Mouse (Mus musculus) heart, embryonic 16.5 days (tissue): ENCODE measurements around the gene Gm21256. TPM values are rescaled to one million over a fixed set of nuclear protein-coding genes. Genes with fewer than 3 reads are reported as not detected.
"Not testable (repeated sequence)": the region's sequence is repeated elsewhere in the genome, so short reads cannot be mapped to it uniquely, and the experiment has no call there.

Experiments
- ATAC-seq: fragments of 200-750 bp; cut with Nextera tagmentation; replicated peaks from 2 replicates; pipeline ENCODE4 v1.8.0; 2017; ENCODE audit warnings: moderate number of reproducible peaks; ENCODE audit not compliant: insufficient read depth, low FRiP score; ENCODE audit errors: extremely low read depth
- H3K27ac ChIP-seq: fragments of 300-500 bp; sonication (generic); 2 replicates; pipeline ENCODE4 v1.5.1; 2014; ENCODE audit warnings: mild to moderate bottlenecking, low read length, control low read depth, moderate library complexity
- H3K27me3 ChIP-seq: fragments of 300-500 bp; sonication (generic); 2 replicates; pipeline ENCODE4 v1.6.1; 2014; ENCODE audit warnings: low read length, mixed read lengths; ENCODE audit not compliant: control insufficient read depth, insufficient read depth
- H3K36me3 ChIP-seq: fragments of 300-500 bp; sonication (generic); 2 replicates; pipeline ENCODE4 v1.6.1; 2014; ENCODE audit not compliant: control insufficient read depth, insufficient read depth
- H3K4me1 ChIP-seq: fragments of 300-500 bp; sonication (generic); 2 replicates; pipeline ENCODE4 v1.6.1; 2014; ENCODE audit warnings: low read length, mixed read lengths; ENCODE audit not compliant: control insufficient read depth, insufficient read depth
- H3K4me2 ChIP-seq: fragments of 300-500 bp; sonication (generic); 2 replicates; pipeline ENCODE4 v1.6.1; 2014; ENCODE audit warnings: low read depth, mild to moderate bottlenecking, control low read depth, low read length
- H3K4me3 ChIP-seq: fragments of 300-500 bp; sonication (generic); 2 replicates; pipeline ENCODE4 v1.5.1; 2014; ENCODE audit warnings: mild to moderate bottlenecking, control low read depth, low read length
- H3K9ac ChIP-seq: fragments of 300-500 bp; sonication (generic); 2 replicates; pipeline ENCODE4 v1.6.1; 2014; ENCODE audit warnings: low read length, control low read depth
- H3K9me3 ChIP-seq: fragments of 300-500 bp; sonication (generic); replicated peaks from 2 replicates; pipeline ENCODE4 v1.6.1; 2016; ENCODE audit warnings: low read length; ENCODE audit not compliant: control insufficient read depth
- WGBS: fragments of 180-500 bp; shearing (Covaris S2); extraction: QIAGEN DNeasy Blood & Tissue Kit; methylation state at CpG from one replicate; pipeline ENCODE4 v1.1.7; 2014; 5-methylcytosine and 5-hydroxymethylcytosine counted together
- polyA plus RNA-seq: library from polyadenylated mRNA; unstranded; fragments of >200 nt; fragmentation: Nextera tagmentation; extraction: Ambion mirVana; gene quantifications from 2 replicates; pipeline ENCODE4 v1.2.1, GENCODE M21; 2015

Gm21256 gene
- not detected in 2 replicates for polyA plus RNA-seq

DNA sequence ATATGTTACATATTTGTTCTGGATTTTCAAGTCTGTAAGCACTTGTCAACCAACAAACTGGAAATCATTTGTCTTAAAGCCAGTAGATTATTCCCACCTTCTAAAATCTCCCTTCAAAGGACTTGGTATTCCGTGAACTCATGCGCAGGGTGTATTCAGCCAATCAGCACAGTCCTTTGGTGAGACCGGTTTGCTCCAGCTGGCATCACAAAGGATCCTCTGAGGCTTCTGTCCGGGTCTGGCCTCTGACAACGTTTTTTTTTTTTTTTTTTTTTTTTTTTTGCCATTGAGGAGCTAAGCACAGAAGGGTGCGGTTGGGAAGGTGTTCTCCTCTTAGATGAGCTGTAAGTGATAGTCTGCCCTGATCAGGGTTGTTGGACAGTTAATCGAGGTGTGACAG, at the start of gene Gm21256:
Gene Gm21256 (plus strand): TSS at position 301 of the 400 bp plus-strand sequence.
- H3K9ac ChIP-seq, H3K4me2 ChIP-seq, ATAC-seq, H3K36me3 ChIP-seq, H3K27me3 ChIP-seq, H3K9me3 ChIP-seq, H3K4me1 ChIP-seq, H3K4me3 ChIP-seq, H3K27ac ChIP-seq: not testable (repeated sequence)
- no CpG with 5 or more reads among the region's 7 CpGs for WGBS

Other genes with a start within 250 kb of the Gm21256 start
- gene Gm21170, start 240.1 kb downstream of the Gm21256 start, polyA plus RNA-seq = not detected in 2 replicates